Mouse (Mus musculus): ENCODE measurements around the gene Rabl6. TPM values are rescaled to one million over a fixed set of nuclear protein-coding genes. Genes with fewer than 3 reads are reported as not detected.

The Rabl6 gene
- polyA plus RNA-seq, 1 experiment, result 53.8 TPM

DNA sequence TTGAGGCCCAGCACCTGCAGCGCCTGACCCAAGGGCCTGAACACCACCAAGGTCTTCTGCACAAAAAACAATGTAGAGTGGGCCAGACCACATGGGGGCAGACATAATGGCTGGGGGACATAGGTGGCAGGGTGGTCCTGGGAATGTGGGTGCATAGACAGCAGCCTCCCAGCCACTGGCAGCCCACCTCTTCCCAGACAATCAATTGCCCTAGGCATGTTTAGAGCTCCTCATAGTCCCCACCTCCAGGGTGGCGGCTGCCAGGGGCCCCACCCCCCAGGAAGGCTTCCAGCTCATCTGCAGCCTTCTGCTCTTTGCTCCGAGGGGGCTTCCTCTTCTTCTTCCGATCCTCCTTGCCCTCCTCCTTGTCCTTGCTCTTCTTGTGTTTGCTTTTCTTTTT lies 24.8 kb downstream of the Rabl6 start:
- H3K27ac ChIP-seq (ENCODE audit: insufficient read depth, low read depth, low read length), result no peak overlapping the region
- peaks cover 6% of the 10 kb centered on the region for H3K27me3 ChIP-seq (replicated peaks; ENCODE audit: control insufficient read depth, insufficient read depth, low read length)
- no peak for DNase-seq
- H3K36me3 ChIP-seq (ENCODE audit: control insufficient read depth, insufficient read depth, low read length), result no peaks in the 10 kb centered on the region; the same call in 1 of the 2 replicates
- 68% methylated on average over 4 of the region's 4 CpGs for WGBS
- no peak for TF ChIP-seq POLR2A (IDR thresholded peaks at IDR 0.05; ENCODE audit: low read depth, low read length)
- no peak for TF ChIP-seq CTCF (conservative IDR thresholded peaks at IDR 0.05; ENCODE audit: insufficient read depth, insufficient read length, low read depth, low read length)
- H3K4me3 ChIP-seq (ENCODE audit: insufficient read depth, low read depth, low read length), result no peak overlapping the region
- H3K4me1 ChIP-seq (ENCODE audit: control insufficient read depth, insufficient read depth, low read length), result peaks cover 4% of the 10 kb centered on the region

DNA sequence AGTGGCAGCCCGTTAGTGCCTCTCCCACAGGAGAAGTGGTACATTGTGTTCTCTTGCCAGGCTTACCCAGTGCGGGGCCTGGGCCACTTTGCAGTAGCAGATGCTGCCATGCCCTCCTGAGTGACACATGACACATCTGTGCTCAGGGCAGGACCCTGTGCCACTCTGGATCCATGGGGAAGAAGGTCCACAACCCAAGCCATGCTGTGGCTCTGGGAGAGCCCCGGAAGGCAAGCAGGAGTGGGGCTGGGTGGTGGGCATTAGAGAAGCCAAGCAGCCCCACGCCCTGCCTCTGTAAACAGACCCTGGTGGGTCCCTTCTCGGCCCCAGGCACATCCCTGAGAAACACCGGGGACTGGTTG lies 25.2 kb downstream of the Rabl6 start:
- Histone ChIP-seq H3K4me1 (ENCODE audit: control insufficient read depth, insufficient read depth, low read length) (peaks cover 4% of the 10 kb centered on the region), H3K27ac (ENCODE audit: insufficient read depth, low read depth, low read length) (no peak overlapping the region), H3K4me3 (ENCODE audit: insufficient read depth, low read depth, low read length) (no peak overlapping the region), H3K27me3 (replicated peaks; ENCODE audit: control insufficient read depth, insufficient read depth, low read length) (peaks cover 6% of the 10 kb centered on the region), H3K36me3 (ENCODE audit: control insufficient read depth, insufficient read depth, low read length) (no peaks in the 10 kb centered on the region; the same call in 1 of the 2 replicates)
- no peak for DNase-seq
- TF ChIP-seq POLR2A (IDR thresholded peaks at IDR 0.05; ENCODE audit: low read depth, low read length) (no peak), CTCF (conservative IDR thresholded peaks at IDR 0.05; ENCODE audit: insufficient read depth, insufficient read length, low read depth, low read length) (no peak)
- 77% methylated on average over 6 of the region's 6 CpGs for WGBS

DNA sequence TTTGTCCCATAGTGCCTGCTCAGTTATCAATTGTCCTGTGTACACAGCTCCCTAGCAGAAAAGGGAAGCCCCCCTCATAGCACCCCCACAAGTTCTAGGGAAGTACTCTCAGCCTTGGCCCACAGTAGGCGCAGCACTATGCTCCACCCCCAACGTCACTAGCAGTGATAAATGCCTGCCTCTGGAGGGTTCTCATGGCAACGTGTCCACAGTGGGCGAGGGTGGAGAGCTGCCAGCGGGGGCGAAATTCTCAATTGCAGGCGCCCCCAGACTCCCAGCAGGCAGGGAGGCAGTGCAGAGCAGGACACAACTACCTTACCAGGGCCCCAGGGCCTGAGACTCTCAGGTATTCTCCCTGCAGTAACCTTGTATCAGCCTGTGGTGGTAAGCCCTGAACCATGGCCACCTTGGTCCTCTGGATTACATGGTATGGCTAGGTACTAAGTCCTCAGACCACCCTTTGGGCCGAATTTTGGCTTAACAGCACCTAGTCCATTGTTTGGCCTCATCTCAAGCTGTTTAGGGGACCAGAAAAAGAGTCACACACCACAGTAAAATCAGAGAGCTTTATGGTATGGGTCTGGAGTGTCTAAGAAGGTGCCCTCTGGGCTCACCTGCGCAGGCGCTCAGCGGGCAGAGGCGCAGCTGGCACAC lies 25.7 kb downstream of the Rabl6 start:
- no peak for DNase-seq
- 50% methylated on average over 12 of the region's 12 CpGs for WGBS
- TF ChIP-seq CTCF (conservative IDR thresholded peaks at IDR 0.05; ENCODE audit: insufficient read depth, insufficient read length, low read depth, low read length) (no peak), POLR2A (IDR thresholded peaks at IDR 0.05; ENCODE audit: low read depth, low read length) (no peak)
- no peak overlapping the region for H3K27ac ChIP-seq (ENCODE audit: insufficient read depth, low read depth, low read length)
- H3K4me1 ChIP-seq (ENCODE audit: control insufficient read depth, insufficient read depth, low read length), result peaks cover 4% of the 10 kb centered on the region
- no peaks in the 10 kb centered on the region; the same call in 1 of the 2 replicates for H3K36me3 ChIP-seq (ENCODE audit: control insufficient read depth, insufficient read depth, low read length)
- H3K27me3 ChIP-seq (replicated peaks; ENCODE audit: control insufficient read depth, insufficient read depth, low read length), result peaks cover 7% of the 10 kb centered on the region
- H3K4me3 ChIP-seq (ENCODE audit: insufficient read depth, low read depth, low read length), result no peak overlapping the region

DNA sequence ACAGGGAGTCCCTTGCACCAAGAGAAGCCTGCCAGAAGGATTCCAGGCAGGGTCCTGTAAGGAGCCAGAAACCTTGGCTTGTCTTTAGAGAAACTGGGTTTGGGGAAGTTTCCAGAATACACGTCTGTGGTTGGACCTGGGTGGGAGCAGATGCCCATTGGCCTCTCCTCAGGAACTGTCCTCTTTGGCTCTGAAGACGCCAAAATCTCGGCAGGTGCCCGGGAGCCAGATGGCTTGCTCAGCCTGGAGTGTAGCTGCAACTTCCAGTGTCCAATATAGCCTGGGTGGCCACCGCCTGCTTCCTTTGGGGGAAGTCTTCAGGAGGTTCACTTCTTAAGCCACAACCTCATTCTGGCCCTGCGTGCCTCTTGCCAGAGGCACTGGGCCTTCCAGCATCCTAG lies 26.4 kb downstream of the Rabl6 start:
- no peak for DNase-seq
- Histone ChIP-seq H3K4me1 (ENCODE audit: control insufficient read depth, insufficient read depth, low read length) (peaks cover 4% of the 10 kb centered on the region), H3K27ac (ENCODE audit: insufficient read depth, low read depth, low read length) (no peak overlapping the region), H3K4me3 (ENCODE audit: insufficient read depth, low read depth, low read length) (no peak overlapping the region), H3K27me3 (replicated peaks; ENCODE audit: control insufficient read depth, insufficient read depth, low read length) (peaks cover 10% of the 10 kb centered on the region), H3K36me3 (ENCODE audit: control insufficient read depth, insufficient read depth, low read length) (no peaks in the 10 kb centered on the region)
- 16% methylated on average over 6 of the region's 6 CpGs for WGBS
- no peak for TF ChIP-seq CTCF (conservative IDR thresholded peaks at IDR 0.05; ENCODE audit: insufficient read depth, insufficient read length, low read depth, low read length)
- no peak for TF ChIP-seq POLR2A (IDR thresholded peaks at IDR 0.05; ENCODE audit: low read depth, low read length)

DNA sequence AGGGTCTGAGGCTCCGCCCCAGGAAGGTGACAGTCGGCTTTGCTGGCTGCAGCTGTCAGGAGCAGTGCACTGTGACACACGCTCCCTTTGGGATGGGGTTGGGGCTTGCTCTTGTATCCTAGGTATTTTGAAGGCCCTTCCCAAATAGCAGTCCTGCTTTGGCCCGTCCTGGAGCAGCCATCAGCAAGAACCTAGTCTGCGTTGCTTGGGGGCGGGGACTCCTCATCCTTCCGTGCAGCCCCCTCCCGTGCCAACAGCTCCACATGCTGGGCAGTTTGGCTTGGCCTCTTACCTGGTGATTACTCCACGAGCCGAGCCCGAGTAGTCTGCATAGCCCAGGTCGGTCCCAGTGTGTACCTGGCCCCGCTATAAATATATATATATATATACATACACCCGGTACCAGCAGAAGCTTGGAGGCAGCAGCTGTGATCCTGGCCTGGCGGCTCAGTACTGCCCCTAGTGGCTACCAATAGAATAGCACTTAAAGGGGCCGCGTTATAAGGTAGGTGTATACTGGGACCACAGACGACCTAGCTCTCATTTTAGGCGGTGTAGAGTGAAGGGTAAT lies 26.9 kb downstream of the Rabl6 start, which contains the start of gene Ajm1:
TSS of gene Ajm1 (minus strand) at position 464 of the 571 bp plus-strand sequence.
- TF ChIP-seq POLR2A (IDR thresholded peaks at IDR 0.05; ENCODE audit: low read depth, low read length), result no peak
- TF ChIP-seq CTCF (conservative IDR thresholded peaks at IDR 0.05; ENCODE audit: insufficient read depth, insufficient read length, low read depth, low read length), result peak; percentile 81
- Histone ChIP-seq H3K27me3 (replicated peaks; ENCODE audit: control insufficient read depth, insufficient read depth, low read length) (peaks cover 10% of the 10 kb centered on the region), H3K4me3 (ENCODE audit: insufficient read depth, low read depth, low read length) (peak within 1 kb of the TSS; percentile 12; the same call in 1 of the 2 replicates), H3K27ac (ENCODE audit: insufficient read depth, low read depth, low read length) (no peak within 1 kb of the TSS), H3K36me3 (ENCODE audit: control insufficient read depth, insufficient read depth, low read length) (no peaks in the 10 kb centered on the region), H3K4me1 (ENCODE audit: control insufficient read depth, insufficient read depth, low read length) (peaks cover 4% of the 10 kb centered on the region)
- DNase-seq, result peak; percentile 69
- 3% methylated on average over 19 of the region's 19 CpGs for WGBS

DNA sequence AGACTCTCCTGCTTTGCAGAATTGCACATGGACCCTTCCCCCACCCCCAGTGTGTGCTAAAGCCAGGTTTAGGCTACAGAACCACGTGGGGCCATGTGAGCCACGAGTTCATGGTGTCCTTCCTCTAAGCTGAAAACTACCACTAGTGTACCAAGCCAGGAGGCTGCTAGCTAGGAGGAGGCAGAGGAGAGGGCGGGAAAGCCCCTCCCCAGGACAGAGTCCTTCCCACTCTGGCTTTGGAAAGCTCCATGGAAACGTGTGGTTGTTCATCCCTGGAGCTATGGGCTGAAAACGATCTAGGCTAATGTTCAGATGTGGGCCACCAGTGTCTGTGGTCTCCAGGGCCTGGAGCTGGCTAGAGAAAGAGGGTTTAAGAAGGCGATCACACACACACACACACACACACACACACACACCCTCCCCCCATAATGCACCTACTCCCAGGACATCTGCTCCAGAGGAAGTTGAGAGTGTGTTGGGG lies 27.7 kb downstream of the Rabl6 start:
- H3K27me3 ChIP-seq (replicated peaks; ENCODE audit: control insufficient read depth, insufficient read depth, low read length), result peaks cover 10% of the 10 kb centered on the region

DNA sequence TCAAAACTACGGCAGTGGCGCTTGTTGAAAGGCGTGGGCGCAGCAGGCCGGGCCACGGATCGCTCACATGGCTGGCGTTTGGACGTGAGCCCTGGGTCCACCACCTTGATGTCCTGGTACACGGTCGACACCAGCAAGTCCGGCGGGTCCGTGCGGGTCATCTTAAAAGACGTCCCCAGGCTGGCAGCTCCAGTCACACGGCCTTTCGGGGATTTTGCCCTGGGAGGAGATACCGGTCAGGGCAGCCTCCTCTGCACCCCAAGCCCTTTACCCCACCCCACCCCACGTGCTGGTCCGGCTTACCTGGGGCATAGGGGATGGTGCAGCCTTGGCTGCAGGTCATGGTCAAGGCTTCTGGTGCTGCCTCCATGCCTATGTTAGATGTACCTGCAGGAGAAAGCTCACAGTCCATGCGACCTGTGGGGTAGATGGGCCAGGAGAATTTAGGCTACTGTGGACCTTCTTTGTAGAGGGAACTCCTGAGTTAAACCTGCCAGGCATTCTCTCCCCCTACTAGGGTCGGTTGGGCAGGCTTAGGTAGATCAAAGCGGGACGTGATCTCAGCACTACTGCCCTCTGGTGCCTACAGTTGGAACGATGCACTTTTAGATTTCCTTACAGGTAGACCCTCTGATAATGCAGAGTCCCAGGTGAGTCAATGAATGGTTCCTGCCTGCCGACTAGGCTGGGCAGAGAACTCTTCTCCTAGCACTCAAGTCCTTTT lies 28.4 kb downstream of the Rabl6 start:
- H3K4me1 ChIP-seq (ENCODE audit: control insufficient read depth, insufficient read depth, low read length), result peaks cover 10% of the 10 kb centered on the region
- WGBS, result 5% methylated on average over 27 of the region's 27 CpGs
- peak; percentile 58 for DNase-seq
- TF ChIP-seq CTCF (conservative IDR thresholded peaks at IDR 0.05; ENCODE audit: insufficient read depth, insufficient read length, low read depth, low read length) (peak; percentile 67), POLR2A (IDR thresholded peaks at IDR 0.05; ENCODE audit: low read depth, low read length) (no peak)
- no peak overlapping the region for H3K27ac ChIP-seq (ENCODE audit: insufficient read depth, low read depth, low read length)
- H3K36me3 ChIP-seq (ENCODE audit: control insufficient read depth, insufficient read depth, low read length), result no peaks in the 10 kb centered on the region
- no peak overlapping the region for H3K4me3 ChIP-seq (ENCODE audit: insufficient read depth, low read depth, low read length)
- peaks cover 10% of the 10 kb centered on the region for H3K27me3 ChIP-seq (replicated peaks; ENCODE audit: control insufficient read depth, insufficient read depth, low read length)

More for the DNA sequence above, 27.7 kb downstream of the Rabl6 start:
- Histone ChIP-seq H3K27ac (ENCODE audit: insufficient read depth, low read depth, low read length) (no peak overlapping the region), H3K4me3 (ENCODE audit: insufficient read depth, low read depth, low read length) (no peak overlapping the region), H3K36me3 (ENCODE audit: control insufficient read depth, insufficient read depth, low read length) (no peaks in the 10 kb centered on the region), H3K4me1 (ENCODE audit: control insufficient read depth, insufficient read depth, low read length) (peaks cover 6% of the 10 kb centered on the region)
- 23% methylated on average over 6 of the region's 6 CpGs for whole genome bisulfite sequencing
- no peak for DNase-seq
- no peak for TF ChIP-seq POLR2A (IDR thresholded peaks at IDR 0.05; ENCODE audit: low read depth, low read length)
- TF ChIP-seq CTCF (conservative IDR thresholded peaks at IDR 0.05; ENCODE audit: insufficient read depth, insufficient read length, low read depth, low read length), result no peak
